Mouse (Mus musculus) cerebellum, adult 2 months (tissue): ENCODE measurements around the gene Foxp1.

Experiments used
- CTCF ChIP-seq: fragments of 200-500 bp; IDR thresholded peaks from 2 replicates; pipeline ENCODE4 v1.5.1; 2011; ENCODE audit warnings: low read depth, mild to moderate bottlenecking, control low read depth, low read length, moderate library complexity, borderline replicate concordance; ENCODE audit not compliant: insufficient read depth
- POLR2A ChIP-seq: fragments of 200-500 bp; IDR thresholded peaks from 2 replicates; pipeline ENCODE4 v1.6.1; 2011; ENCODE audit warnings: low read length, control low read depth, borderline replicate concordance; ENCODE audit not compliant: insufficient read depth

GRCm38 (mm10) chr6:98955706-98956105, 566.8 kb downstream of the Foxp1 start:
- no peak for TF ChIP-seq CTCF
- TF ChIP-seq POLR2A: no peak
